Mouse (Mus musculus): Measurements from ENCODE around the gene Fbxl19.

Fbxl19 gene

DNA sequence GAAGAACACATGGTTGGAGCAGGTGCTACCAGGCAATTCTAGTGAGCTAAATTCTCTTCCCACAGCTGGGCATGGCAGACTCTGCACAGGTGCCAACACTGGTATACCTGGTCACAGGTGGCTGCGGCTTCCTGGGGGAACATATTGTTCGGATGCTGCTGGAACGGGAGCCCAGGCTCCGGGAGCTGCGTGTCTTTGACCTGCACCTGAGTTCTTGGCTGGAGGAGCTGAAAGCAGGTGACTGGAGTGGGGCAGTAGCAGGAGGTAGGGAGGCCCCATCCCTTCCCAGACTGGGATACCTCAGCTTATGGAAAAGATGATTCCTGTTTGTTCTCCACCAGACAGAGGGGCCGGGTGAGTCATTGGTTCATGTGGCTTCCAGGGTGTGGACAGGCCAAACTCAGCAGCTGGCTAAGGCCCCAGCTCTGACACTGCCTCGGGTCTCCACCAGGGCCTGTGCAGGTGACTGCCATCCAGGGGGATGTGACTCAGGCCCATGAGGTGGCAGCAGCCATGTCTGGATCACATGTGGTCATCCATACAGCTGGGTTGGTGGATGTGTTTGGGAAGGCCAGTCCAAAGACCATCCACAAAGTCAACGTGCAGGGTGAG lies 56.8 kb downstream of the Fbxl19 start:
- DNase-seq (ENCODE audit: low spot score) = no peak

DNA sequence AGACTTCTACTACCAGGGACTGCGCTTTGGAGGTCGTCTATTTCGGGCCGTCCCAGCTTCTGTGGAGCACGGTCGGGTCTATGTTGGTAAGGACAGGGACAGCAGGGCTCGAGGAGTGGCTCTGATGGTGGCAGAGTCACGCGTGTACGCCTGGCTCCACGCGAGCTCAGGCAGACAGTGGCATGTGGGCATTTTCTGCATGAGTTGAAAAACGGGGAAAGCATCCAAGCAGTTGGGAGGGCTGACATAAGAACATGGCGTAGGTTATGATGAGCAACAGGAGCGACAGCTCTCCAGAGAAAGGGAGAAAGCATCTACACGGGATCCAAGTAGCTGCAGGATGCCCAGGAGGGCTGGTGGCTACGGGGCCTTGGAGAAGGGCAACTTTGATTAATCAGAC lies 58.0 kb downstream of the Fbxl19 start:
- no peak for DNase-seq (ENCODE audit: low spot score)

DNA sequence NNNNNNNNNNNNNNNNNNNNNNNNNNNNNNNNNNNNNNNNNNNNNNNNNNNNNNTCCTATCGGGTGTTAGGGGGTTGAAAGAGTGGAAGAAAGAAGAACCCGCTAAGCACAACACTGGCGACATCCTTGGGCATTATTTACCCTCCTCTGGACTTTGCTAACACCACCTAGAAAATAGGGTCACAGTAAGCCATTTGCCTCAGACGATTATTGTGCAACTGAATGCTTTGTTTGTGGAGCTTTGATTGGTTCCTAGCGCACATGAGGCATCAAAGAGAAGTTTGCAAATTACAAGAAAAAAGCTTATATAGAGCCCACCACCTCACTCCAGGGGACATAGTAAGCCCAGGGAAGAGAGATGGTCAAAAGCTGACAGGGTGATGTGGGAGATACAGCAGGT lies 64.5 kb downstream of the Fbxl19 start:
- DNase-seq (ENCODE audit: low spot score) = no peak

DNA sequence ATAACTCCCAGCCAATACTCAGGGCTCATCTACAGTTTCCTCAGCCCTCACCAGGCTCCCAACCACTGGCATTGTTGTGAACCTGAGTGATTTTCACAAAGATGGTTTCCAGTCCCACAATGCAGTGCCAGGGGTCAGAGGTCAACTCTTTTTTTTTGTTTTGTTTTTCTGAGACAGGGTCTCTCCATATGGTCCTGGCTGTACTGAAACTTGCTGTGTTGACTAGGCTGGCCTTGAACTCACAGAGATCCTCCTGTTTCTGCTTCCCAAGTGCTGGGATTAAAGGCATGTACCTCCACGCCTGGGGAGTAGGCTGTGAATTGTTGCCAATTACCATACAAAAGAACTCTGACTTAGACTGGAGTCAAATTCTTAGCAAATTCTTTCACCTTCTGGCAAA lies 65.5 kb downstream of the Fbxl19 start:
- no peak for DNase-seq (ENCODE audit: low spot score)

DNA sequence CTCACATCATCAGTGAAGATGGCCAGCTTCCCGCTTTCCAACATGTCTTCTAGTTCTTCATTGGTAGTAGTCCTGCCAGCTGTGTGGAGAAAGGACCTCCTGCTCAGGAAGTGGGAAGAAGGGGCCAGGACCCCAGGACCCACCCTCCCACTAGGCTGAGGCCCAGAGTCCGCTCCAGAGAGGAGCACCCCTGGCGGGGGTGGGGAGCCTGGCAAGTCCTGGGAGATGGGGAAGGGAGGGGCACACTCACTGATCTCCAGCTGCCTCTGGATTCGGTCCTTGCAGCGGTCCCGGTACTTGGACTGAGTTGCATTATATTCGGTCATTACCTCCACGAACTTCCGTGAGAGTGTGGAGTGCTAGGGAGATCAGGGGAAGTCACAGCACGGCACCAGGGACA lies 66.3 kb downstream of the Fbxl19 start:
- DNase-seq (ENCODE audit: low spot score) = no peak

DNA sequence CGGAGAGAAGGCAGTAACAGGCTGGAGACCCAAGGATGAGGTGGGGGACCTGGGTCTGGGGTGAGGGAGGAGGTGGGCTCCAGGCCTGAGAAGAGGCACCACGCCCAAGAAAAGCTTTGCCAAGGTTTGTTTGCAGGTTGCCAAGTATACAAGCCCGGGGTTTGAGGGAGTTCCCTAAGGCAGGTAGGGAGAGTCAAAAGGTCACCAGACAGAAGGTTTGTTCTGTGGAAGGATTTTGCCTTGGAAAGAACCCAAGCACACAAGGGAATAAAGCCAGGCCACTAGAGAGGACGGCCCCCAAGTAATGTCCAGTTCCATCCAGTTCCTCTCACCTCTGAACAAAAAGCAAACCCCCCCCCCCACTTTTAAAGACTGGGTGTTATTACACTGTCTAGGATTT lies 66.9 kb downstream of the Fbxl19 start:
- no peak for DNase-seq (ENCODE audit: low spot score)

DNA sequence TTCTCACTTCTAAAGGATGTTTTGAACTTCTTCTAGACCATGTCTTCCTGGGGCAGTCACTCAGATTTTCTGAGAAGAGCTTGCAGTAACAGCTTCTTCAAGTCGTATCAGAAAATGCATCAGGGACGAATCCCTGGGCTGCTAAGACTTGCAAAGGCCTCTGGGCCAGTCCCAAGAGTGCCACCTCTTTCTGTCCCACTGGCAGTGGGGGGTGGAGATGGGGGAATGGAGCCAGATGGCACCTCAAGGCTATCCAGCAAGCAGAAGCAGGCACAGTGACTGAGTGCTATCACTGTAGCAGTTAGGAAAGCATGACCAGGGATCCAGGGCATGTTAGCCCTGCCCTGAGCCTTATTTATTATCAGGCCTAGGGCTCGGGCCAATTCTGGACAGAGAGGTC lies 67.9 kb downstream of the Fbxl19 start:
- no peak for DNase-seq (ENCODE audit: low spot score)

DNA sequence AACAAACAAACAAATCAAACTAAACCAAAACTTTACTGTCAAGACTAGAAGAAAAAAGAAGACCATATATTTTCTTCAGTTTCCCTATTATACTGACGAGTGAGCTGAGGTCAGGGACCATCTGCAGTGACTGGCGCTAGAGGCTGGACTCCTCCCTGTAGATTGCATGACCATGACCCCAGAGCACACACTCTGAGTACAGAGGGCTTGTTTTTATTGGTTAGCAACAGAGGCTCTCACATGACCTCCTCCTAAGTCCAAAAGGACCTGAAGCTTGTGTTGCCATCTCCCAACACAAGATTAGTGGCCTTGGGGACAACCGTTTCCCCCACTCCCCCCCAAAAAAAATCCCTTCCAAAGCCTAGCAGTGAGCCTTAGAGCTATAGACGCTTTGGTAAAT lies 69.5 kb downstream of the Fbxl19 start:
- no peak for DNase-seq (ENCODE audit: low spot score)

DNA sequence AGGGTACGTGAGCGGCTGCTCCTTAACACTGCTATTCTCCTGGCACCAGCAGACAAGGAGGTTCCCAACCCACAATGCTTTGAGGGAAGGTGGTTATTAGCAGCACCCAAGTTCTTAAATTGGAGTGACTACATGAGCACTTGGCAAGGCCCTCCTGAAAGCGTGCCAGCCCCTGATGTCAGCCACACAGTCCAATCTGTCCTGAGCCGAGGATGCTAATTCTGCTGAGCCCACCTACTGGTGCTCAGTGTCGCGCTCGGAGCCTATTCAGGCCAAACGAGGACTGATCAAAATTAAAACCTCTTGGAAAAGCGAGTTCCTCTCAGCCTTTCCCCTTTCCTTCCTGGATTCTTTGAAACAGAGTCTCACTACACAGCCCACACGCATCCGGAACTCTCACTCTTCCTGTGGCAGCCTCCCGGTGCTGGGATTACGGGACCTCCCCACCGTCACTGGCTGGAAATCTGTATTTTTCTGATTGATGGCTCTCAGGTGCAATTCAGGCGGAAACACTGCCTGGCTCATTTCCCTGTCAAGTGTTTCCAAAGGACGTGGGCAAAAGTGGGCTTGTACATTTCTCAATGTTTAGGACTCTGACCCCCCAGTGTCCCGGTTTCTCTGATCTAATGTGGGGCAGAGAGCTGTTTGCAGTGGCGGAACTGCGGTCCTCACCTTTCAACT lies 70.0 kb downstream of the Fbxl19 start:
- DNase-seq (ENCODE audit: low spot score) = no peak

DNA sequence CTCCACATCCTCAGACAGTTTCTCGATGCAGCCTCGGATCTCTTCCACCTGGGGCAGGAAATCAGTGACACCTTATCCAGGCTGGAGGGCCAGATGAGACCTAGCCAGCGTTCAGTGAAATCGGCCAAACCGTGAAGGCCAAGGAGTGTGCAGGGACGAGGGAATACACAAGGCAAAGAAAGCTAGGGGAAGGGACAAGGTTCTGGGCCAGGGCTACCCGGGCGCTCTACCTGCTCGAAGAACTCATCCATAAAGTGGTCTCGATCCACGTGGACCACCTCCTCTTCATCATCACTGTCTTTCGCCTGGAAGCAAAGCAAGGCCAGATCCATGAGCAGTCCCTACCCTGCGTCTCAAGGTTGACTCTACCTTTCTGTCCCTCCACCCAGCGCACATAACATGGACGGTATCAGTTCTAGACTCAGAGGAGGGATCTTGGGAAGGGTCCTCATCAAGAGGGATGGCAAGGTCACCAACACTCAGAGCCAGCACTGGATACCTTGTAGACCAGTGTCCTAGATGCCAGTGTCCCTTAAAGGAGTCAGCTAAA lies 70.8 kb downstream of the Fbxl19 start:
- DNase-seq (ENCODE audit: low spot score) = no peak

DNA sequence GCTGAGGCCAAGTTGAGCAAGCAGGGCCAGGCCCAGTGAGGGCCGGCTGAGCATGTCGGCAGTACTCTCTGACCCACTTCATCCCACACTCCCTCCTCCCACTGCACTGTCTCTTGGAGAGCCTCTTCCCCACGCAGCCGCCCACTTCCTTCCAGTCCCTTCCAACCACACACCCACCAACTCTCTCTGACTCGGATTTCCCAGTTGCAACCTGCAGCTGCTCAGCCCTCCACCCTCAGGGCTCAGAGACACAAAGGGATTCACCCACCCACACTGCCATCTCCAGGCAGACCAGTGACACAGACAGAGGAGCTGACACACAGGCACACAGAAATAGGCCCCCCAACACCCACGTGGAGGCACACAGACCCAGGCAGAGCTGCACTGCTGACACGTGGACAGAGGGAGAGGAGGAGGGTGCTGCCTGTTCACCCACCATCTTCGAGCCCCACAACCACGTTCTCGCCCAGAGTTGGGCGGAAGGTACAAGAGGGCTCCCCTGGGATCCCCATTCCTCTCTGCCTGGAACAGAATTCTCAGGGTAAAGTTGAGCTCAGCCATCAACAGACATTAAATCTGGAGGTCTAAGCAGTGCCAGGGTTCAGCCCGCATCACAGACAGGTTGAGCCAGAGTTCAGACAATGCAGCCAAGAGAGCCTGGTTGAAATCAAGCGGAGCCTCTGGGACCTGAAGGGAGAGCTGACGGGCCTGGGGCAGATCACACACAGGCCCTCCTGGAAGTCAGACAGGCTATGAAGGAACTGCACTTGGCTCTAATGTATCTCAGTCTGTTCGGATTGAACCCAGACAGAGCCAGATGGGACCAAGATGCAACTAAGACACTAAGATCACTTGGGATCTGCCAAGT lies 71.8 kb downstream of the Fbxl19 start:
- no peak for DNase-seq (ENCODE audit: low spot score)

DNA sequence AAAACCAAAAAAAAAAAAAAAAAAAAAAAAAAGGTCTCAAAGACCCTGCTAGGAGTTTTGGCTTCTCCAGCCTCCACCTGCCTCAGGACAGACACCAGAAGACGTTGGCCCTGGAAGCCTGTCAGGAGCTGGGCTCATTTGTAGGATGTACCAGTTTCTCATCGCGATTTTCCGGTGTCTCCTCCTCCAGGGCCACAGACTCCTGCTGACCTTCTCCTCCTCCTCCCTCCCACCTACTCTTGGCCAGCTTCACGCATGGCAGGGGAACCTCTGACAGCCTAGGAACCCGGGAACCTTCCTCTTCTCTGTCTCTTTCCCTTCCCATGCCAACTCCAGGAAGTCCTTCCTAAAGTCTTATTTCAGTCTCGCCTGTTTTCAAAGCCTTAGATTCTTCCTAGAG lies 72.7 kb downstream of the Fbxl19 start:
- DNase-seq (ENCODE audit: low spot score) = no peak

DNA sequence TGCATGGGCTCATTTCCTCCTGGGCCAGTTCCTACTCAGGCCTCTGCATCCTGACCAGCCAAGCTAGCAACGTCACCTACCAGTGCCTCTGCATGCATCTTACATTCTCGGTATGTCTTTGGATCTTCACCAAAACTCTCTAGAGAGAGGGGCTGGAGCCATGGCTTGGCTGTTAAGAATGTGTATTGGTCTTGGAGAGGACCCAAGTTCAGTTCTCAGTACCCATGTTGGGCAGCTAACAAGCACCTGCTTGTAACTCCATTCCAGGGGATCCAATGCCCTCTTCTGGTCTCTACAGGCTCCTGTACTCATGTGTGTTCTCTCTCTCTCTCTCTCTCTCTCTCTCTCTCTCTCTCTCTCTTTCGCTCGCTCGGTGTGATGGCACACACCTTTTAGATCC lies 73.4 kb downstream of the Fbxl19 start:
- no peak for DNase-seq (ENCODE audit: low spot score)

Measured in retina, embryonic 14.5 days (tissue).